ENCODE assay signal across 8 mouse cellular contexts in the genomic region with DNA sequence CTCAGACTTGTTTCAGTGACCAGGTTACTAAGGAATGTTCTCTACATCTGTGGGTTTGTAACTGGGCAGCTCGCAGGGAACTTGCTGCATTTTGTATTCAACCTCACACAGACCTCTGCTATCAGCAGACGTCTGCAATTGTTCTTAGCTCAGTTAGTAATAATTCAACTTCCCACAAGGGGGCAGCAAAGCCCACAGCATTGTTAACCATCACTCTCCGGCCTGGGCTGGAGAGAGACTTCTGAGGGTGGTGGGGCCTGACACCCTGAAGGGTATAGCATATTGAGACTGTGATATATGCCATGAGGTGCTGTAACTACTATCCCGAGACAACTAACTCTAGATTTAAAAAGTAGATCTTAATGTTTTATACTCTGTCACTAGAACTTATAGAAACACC. TPM values are rescaled to one million over a fixed set of nuclear protein-coding genes. Genes with fewer than 3 reads are reported as not detected.
DNase-seq lines count a peak whose midpoint lies in the region; ATAC-seq and TF ChIP-seq lines count a peak whose summit lies in the region.

No protein-coding gene starts in this region.

- no peaks in the 10 kb centered on the region for H3K79me2 ChIP-seq in CH12.LX (replicated peaks; ENCODE audit: control insufficient read depth, extremely low read depth, insufficient read depth, poor library complexity, severe bottlenecking)

- no peaks in the 10 kb centered on the region for H3K36me3 ChIP-seq in CH12.LX (replicated peaks in 1 of 2; ENCODE audit: control insufficient read depth in 1 of 2, insufficient read depth in 1 of 2, low read length in 1 of 2)
- H3K36me3 ChIP-seq in embryonic facial prominence, embryonic 10.5 days (replicated peaks): no peaks in the 10 kb centered on the region
- no peaks in the 10 kb centered on the region for H3K36me3 ChIP-seq in heart, embryonic 16.5 days (ENCODE audit: control insufficient read depth, insufficient read depth)
- H3K36me3 ChIP-seq in liver, embryonic 13.5 days: no peaks in the 10 kb centered on the region
- no peaks in the 10 kb centered on the region for H3K36me3 ChIP-seq in neural tube, embryonic 13.5 days

- TF ChIP-seq CTCF in CH12.LX (conservative IDR thresholded peaks at IDR 0.05 in 1 of 2, IDR thresholded peaks at IDR 0.05 in 1 of 2; ENCODE audit: low read depth in 2 of 2, low read length in 2 of 2): peak; percentile 66 to 93

- TF ChIP-seq RAD21 in CH12.LX (IDR thresholded peaks at IDR 0.05; ENCODE audit: low read depth, low read length): peak; percentile 100

- H3K27ac ChIP-seq in CH12.LX (ENCODE audit: insufficient read depth, low read depth): no peak overlapping the region
- H3K27ac ChIP-seq in embryonic facial prominence, embryonic 10.5 days (replicated peaks): no peak overlapping the region
- no peak overlapping the region for H3K27ac ChIP-seq in heart, embryonic 16.5 days (ENCODE audit: low read length)
- H3K27ac ChIP-seq in liver, embryonic 13.5 days: no peak overlapping the region
- H3K27ac ChIP-seq in neural tube, embryonic 13.5 days (replicated peaks): no peak overlapping the region

- H3K9ac ChIP-seq in CH12.LX (ENCODE audit: insufficient read depth, low read depth): no peak overlapping the region
- no peak overlapping the region for H3K9ac ChIP-seq in heart, embryonic 16.5 days (ENCODE audit: low read length)
- no peak overlapping the region for H3K9ac ChIP-seq in liver, embryonic 13.5 days
- H3K9ac ChIP-seq in neural tube, embryonic 13.5 days: no peak overlapping the region

- peak; percentile 82 for DNase-seq in CH12.LX (ENCODE audit: extremely low read depth)
- DNase-seq in adrenal gland, postnatal 36 days: peak; percentile 63 to 78
- peak; percentile 70 for DNase-seq in embryonic facial prominence, embryonic 10.5 days (ENCODE audit: low spot score)
- peak; percentile 80 for DNase-seq in kidney, postnatal 14 days
- peak; percentile 14 for DNase-seq in liver, embryonic 13.5 days
- DNase-seq in thymus, postnatal 0 days (ENCODE audit: low spot score): peak; percentile 69

- no peak overlapping the region for H3K4me2 ChIP-seq in CH12.LX (ENCODE audit: insufficient read depth, low read depth, poor library complexity, severe bottlenecking)
- H3K4me2 ChIP-seq in heart, embryonic 16.5 days (ENCODE audit: low read depth, low read length): no peak overlapping the region
- no peak overlapping the region for H3K4me2 ChIP-seq in liver, embryonic 13.5 days
- no peak overlapping the region for H3K4me2 ChIP-seq in neural tube, embryonic 13.5 days

- no peak for TF ChIP-seq POLR2A in CH12.LX (IDR thresholded peaks at IDR 0.05; ENCODE audit: low read depth, low read length)

- H3K9me3 ChIP-seq in CH12.LX (replicated peaks; ENCODE audit: low read length): peaks cover 4% of the 10 kb centered on the region
- H3K9me3 ChIP-seq in embryonic facial prominence, embryonic 10.5 days: no peaks in the 10 kb centered on the region
- no peaks in the 10 kb centered on the region for H3K9me3 ChIP-seq in heart, embryonic 16.5 days (replicated peaks; ENCODE audit: control insufficient read depth, low read length)
- no peaks in the 10 kb centered on the region for H3K9me3 ChIP-seq in liver, embryonic 13.5 days (replicated peaks)
- no peaks in the 10 kb centered on the region for H3K9me3 ChIP-seq in neural tube, embryonic 13.5 days

- peak; percentile 49; the same call in 1 of the 2 replicates for ATAC-seq in heart, embryonic 16.5 days (replicated peaks; ENCODE audit: extremely low read depth, insufficient read depth, low FRiP score)
- ATAC-seq in liver, embryonic 13.5 days (ENCODE audit: low read depth): no peak
- peak; percentile 80 for ATAC-seq in neural tube, embryonic 13.5 days (ENCODE audit: low read depth)

- no peaks in the 10 kb centered on the region for H3K27me3 ChIP-seq in CH12.LX (replicated peaks)
- no peaks in the 10 kb centered on the region for H3K27me3 ChIP-seq in embryonic facial prominence, embryonic 10.5 days (replicated peaks; ENCODE audit: low read depth, poor library complexity, severe bottlenecking)
- no peaks in the 10 kb centered on the region for H3K27me3 ChIP-seq in heart, embryonic 16.5 days (ENCODE audit: control insufficient read depth, insufficient read depth, low read length)
- H3K27me3 ChIP-seq in liver, embryonic 13.5 days: no peaks in the 10 kb centered on the region
- no peaks in the 10 kb centered on the region for H3K27me3 ChIP-seq in neural tube, embryonic 13.5 days

- in situ Hi-C loops in CH12.LX (cut with MboI; ENCODE audit: low pct_ligation_motif_present, low pct_unique_long_range_greater_than_20kb, low sequenced_read_pairs): loop anchor here (5.0 to 10.0 kb wide), 2 partner anchors 197 to 320 kb away; no protein-coding TSS in a partner anchor

- peaks cover 2 to 23% of the 10 kb centered on the region in 2 experiments; a peak in 3 of 4 replicates for H3K4me1 ChIP-seq in CH12.LX (ENCODE audit: control insufficient read depth in 1 of 2, insufficient read depth in 2 of 2)
- no peaks in the 10 kb centered on the region for H3K4me1 ChIP-seq in embryonic facial prominence, embryonic 10.5 days
- no peaks in the 10 kb centered on the region for H3K4me1 ChIP-seq in heart, embryonic 16.5 days (ENCODE audit: control insufficient read depth, insufficient read depth, low read length)
- no peaks in the 10 kb centered on the region for H3K4me1 ChIP-seq in liver, embryonic 13.5 days (replicated peaks)
- H3K4me1 ChIP-seq in neural tube, embryonic 13.5 days (replicated peaks): no peaks in the 10 kb centered on the region

- no peak overlapping the region for H3K4me3 ChIP-seq in CH12.LX (replicated peaks in 1 of 3; ENCODE audit: low read depth in 2 of 3, low read length in 2 of 3, poor library complexity in 1 of 3)
- H3K4me3 ChIP-seq in embryonic facial prominence, embryonic 10.5 days: no peak overlapping the region
- H3K4me3 ChIP-seq in heart, embryonic 16.5 days (ENCODE audit: low read length): no peak overlapping the region
- no peak overlapping the region for H3K4me3 ChIP-seq in liver, embryonic 13.5 days (replicated peaks)
- no peak overlapping the region for H3K4me3 ChIP-seq in neural tube, embryonic 13.5 days

- dilution Hi-C loops in CH12.LX (cut with MboI; ENCODE audit: extremely low pct_ligation_motif_present, extremely low pct_unique_long_range_greater_than_20kb, low sequenced_read_pairs): no loop called here

- WGBS in embryonic facial prominence, embryonic 10.5 days: 21% methylated on average over 4 of the region's 4 CpGs
- 15% methylated on average over 4 of the region's 4 CpGs for WGBS in heart, embryonic 16.5 days
- 11% methylated on average over 4 of the region's 4 CpGs for WGBS in liver, embryonic 13.5 days (ENCODE audit: insufficient replicate concordance)
- WGBS in neural tube, embryonic 13.5 days: 12% methylated on average over 4 of the region's 4 CpGs

- no peak for TF ChIP-seq EP300 in CH12.LX (IDR thresholded peaks at IDR 0.05; ENCODE audit: low read length)

TF ChIP-seq in CH12.LX, 34 proteins besides CTCF, POLR2A, EP300 and RAD21:
- TF ChIP-seq USF1 (IDR thresholded peaks at IDR 0.05; ENCODE audit: low read depth, low read length): no peak
- no peak for TF ChIP-seq UBTF (IDR thresholded peaks at IDR 0.05; ENCODE audit: low read depth, low read length)
- TF ChIP-seq GABPA (IDR thresholded peaks at IDR 0.05; ENCODE audit: insufficient replicate concordance, low read depth, low read length): no peak
- 0 out of 2 replicates have a peak, but pooled peaks have one; percentile 32 for TF ChIP-seq NRF1 (IDR thresholded peaks at IDR 0.05; ENCODE audit: low read depth, low read length)
- no peak for TF ChIP-seq RCOR1 (conservative IDR thresholded peaks at IDR 0.05; ENCODE audit: low read depth, low read length)
- TF ChIP-seq PAX5 (IDR thresholded peaks at IDR 0.05; ENCODE audit: low read length): no peak
- TF ChIP-seq SMC3 (IDR thresholded peaks at IDR 0.05; ENCODE audit: low read depth, low read length): peak; percentile 99
- no peak for TF ChIP-seq ETS1 (conservative IDR thresholded peaks at IDR 0.05; ENCODE audit: low read depth, low read length)
- TF ChIP-seq CHD1 (IDR thresholded peaks at IDR 0.05; ENCODE audit: low read depth, low read length): no peak
- TF ChIP-seq CHD2 (IDR thresholded peaks at IDR 0.05; ENCODE audit: low read length): no peak
- no peak for TF ChIP-seq IRF4 (IDR thresholded peaks at IDR 0.05; ENCODE audit: low read depth, low read length)
- no peak for TF ChIP-seq HCFC1 (IDR thresholded peaks at IDR 0.05; ENCODE audit: low read depth, low read length)
- no peak for TF ChIP-seq JUN (IDR thresholded peaks at IDR 0.05; ENCODE audit: insufficient read depth, low read depth, low read length)
- TF ChIP-seq ZC3H11A (IDR thresholded peaks at IDR 0.05; ENCODE audit: low read depth, low read length): peak; percentile 96
- peak; percentile 70 for TF ChIP-seq ZNF384 (IDR thresholded peaks at IDR 0.05; ENCODE audit: low read depth, low read length)
- TF ChIP-seq BHLHE40 (IDR thresholded peaks at IDR 0.05; ENCODE audit: low read depth, low read length): no peak

RNA-seq across cellular contexts. Expression of gene Slc36a4, which starts 24.3 kb away (rescaled TPM):
- total RNA-seq in CH12.LX (2012; rRNA removed) (8.4 and 9.0 TPM in 2 replicates), CH12.LX (2014; rRNA removed) (9.2 and 10.3 TPM in 2 replicates)
- 6.6 and 6.9 TPM in 2 replicates for polyA plus RNA-seq in CH12.LX (2012; ENCODE audit: insufficient read length, low read depth)
- 10 to 100 TPM; 32.7 to 42.6 TPM for total RNA-seq in adrenal gland, postnatal 36 days (2021)
- 10.7 and 11.5 TPM in 2 replicates for polyA plus RNA-seq in embryonic facial prominence, embryonic 10.5 days (2016; fragmentation: Nextera tagmentation; extraction: Ambion mirVana)
- 7.7 and 8.9 TPM in 2 replicates for polyA plus RNA-seq in heart, embryonic 16.5 days (2015; fragmentation: Nextera tagmentation; extraction: Ambion mirVana)
- polyA plus RNA-seq in liver, embryonic 13.5 days (2015; fragmentation: Nextera tagmentation; extraction: Ambion mirVana): 1.4 and 1.6 TPM in 2 replicates
- polyA plus RNA-seq in neural tube, embryonic 13.5 days (2015; fragmentation: Nextera tagmentation; extraction: Ambion mirVana): 18.8 and 23.4 TPM in 2 replicates
- polyA plus RNA-seq in thymus, postnatal 0 days (2015; fragmentation: Nextera tagmentation; extraction: Ambion mirVana): 4.1 and 4.9 TPM in 2 replicates

RNA-seq across cellular contexts. Expression of gene Deup1, which starts 57.5 kb away (rescaled TPM):
- total RNA-seq in CH12.LX (2012; rRNA removed) (0.04 TPM in 1 of 2 replicates, not detected in the other), CH12.LX (2014; rRNA removed) (0.24 and 0.42 TPM in 2 replicates)
- 0.27 and 0.29 TPM in 2 replicates for polyA plus RNA-seq in CH12.LX (2012; ENCODE audit: insufficient read length, low read depth)
- under 1 TPM; 0.10 to 0.26 TPM for total RNA-seq in adrenal gland, postnatal 36 days (2021)
- 0.59 TPM in 2 replicates for polyA plus RNA-seq in embryonic facial prominence, embryonic 10.5 days (2016; fragmentation: Nextera tagmentation; extraction: Ambion mirVana)
- polyA plus RNA-seq in heart, embryonic 16.5 days (2015; fragmentation: Nextera tagmentation; extraction: Ambion mirVana): 1.5 and 2.5 TPM in 2 replicates
- not detected in 2 replicates for polyA plus RNA-seq in liver, embryonic 13.5 days (2015; fragmentation: Nextera tagmentation; extraction: Ambion mirVana)
- polyA plus RNA-seq in neural tube, embryonic 13.5 days (2015; fragmentation: Nextera tagmentation; extraction: Ambion mirVana): 0.14 and 0.25 TPM in 2 replicates
- polyA plus RNA-seq in thymus, postnatal 0 days (2015; fragmentation: Nextera tagmentation; extraction: Ambion mirVana): 0.31 and 0.62 TPM in 2 replicates

Comparison
In these comparisons a context has a peak if more than half of its experiments do, and no peak if none do; other contexts are left out.
1. DNase-seq: peak in every context shown above with its lines; median percentile 82 in CH12.LX; 80 in kidney, postnatal 14 days; 70 in adrenal gland, postnatal 36 days; 70 in embryonic facial prominence, embryonic 10.5 days; 69 in thymus, postnatal 0 days; 14 in liver, embryonic 13.5 days.